Mouse (Mus musculus) intestine, embryonic 14.5 days (tissue): ENCODE results near the gene Olfr24. TPM values are rescaled to one million over a fixed set of nuclear protein-coding genes. Genes with fewer than 3 reads are reported as not detected.
"Not testable (repeated sequence)": the region's sequence is repeated elsewhere in the genome, so short reads cannot be mapped to it uniquely, and the experiment has no call there.

Experiments used
- ATAC-seq: fragments of 200-750 bp; cut with Nextera tagmentation; replicated peaks from 2 replicates; pipeline ENCODE4 v1.8.0; 2017; ENCODE audit warnings: low read depth, moderate number of reproducible peaks, moderate TSS enrichment, moderate library complexity; ENCODE audit not compliant: low FRiP score, low TSS enrichment
- DNase-seq: peaks from one replicate; pipeline ENCODE4 v3.0.0-alpha.2; 2018; ENCODE audit warnings: low spot score
- H3K27ac ChIP-seq: fragments of 300-500 bp; sonication (generic); 2 replicates; pipeline ENCODE4 v1.5.1; 2014; ENCODE audit warnings: low read depth, mild to moderate bottlenecking, control low read depth
- H3K27me3 ChIP-seq: fragments of 300-500 bp; sonication (generic); replicated peaks from 2 replicates; pipeline ENCODE4 v1.6.1; 2014; ENCODE audit warnings: low read length, control low read depth; ENCODE audit not compliant: control insufficient read depth, insufficient read depth
- H3K36me3 ChIP-seq: fragments of 300-500 bp; sonication (generic); 2 replicates; pipeline ENCODE4 v1.6.1; 2014; ENCODE audit warnings: low read length, control low read depth; ENCODE audit not compliant: control insufficient read depth, insufficient read depth
- H3K4me1 ChIP-seq: fragments of 300-500 bp; sonication (generic); replicated peaks from 2 replicates; pipeline ENCODE4 v1.6.1; 2014; ENCODE audit warnings: low read length, control low read depth, mixed read lengths; ENCODE audit not compliant: control insufficient read depth, insufficient read depth
- H3K4me2 ChIP-seq: fragments of 300-500 bp; sonication (generic); 2 replicates; pipeline ENCODE4 v1.6.1; 2014; ENCODE audit warnings: low read length
- H3K4me3 ChIP-seq: fragments of 300-500 bp; sonication (generic); 2 replicates; pipeline ENCODE4 v1.5.1; 2014; ENCODE audit warnings: low read depth, low read length, control low read depth, mixed read lengths
- H3K9ac ChIP-seq: fragments of 300-500 bp; sonication (generic); 2 replicates; pipeline ENCODE4 v1.6.1; 2014; ENCODE audit warnings: mild to moderate bottlenecking, low read length
- H3K9me3 ChIP-seq: fragments of 300-500 bp; sonication (generic); 2 replicates; pipeline ENCODE4 v1.6.1; 2016; ENCODE audit warnings: low read length, control low read depth; ENCODE audit not compliant: control insufficient read depth
- WGBS: fragments of 180-500 bp; shearing (Covaris S2); extraction: QIAGEN DNeasy Blood & Tissue Kit; methylation state at CpG from one replicate; pipeline ENCODE4 v1.1.7; 2014; 5-methylcytosine and 5-hydroxymethylcytosine counted together
- polyA plus RNA-seq: library from polyadenylated mRNA; unstranded; fragments of >200 nt; fragmentation: Nextera tagmentation; extraction: Ambion mirVana; gene quantifications from 2 replicates; pipeline ENCODE4 v1.2.1, GENCODE M21; 2014

Gene Olfr24
- not detected in 2 replicates for polyA plus RNA-seq

GRCm38 (mm10) chr9:18763896-18764295 is at the start of gene Olfr24:
Olfr24 (minus strand) TSS chr9:18763996.
- no peaks in the 10 kb centered on the region for H3K27me3 ChIP-seq
- H3K4me3 ChIP-seq: no peak within 1 kb of the TSS
- H3K36me3 ChIP-seq: no peaks in the 10 kb centered on the region
- no peaks in the 10 kb centered on the region for H3K9me3 ChIP-seq
- DNase-seq (no peak), ATAC-seq (no peak)
- no peaks in the 10 kb centered on the region for H3K4me1 ChIP-seq
- H3K4me2 ChIP-seq: no peak within 1 kb of the TSS
- H3K27ac ChIP-seq: no peak within 1 kb of the TSS
- H3K9ac ChIP-seq: no peak within 1 kb of the TSS

GRCm38 (mm10) chr9:18785316-18785715 is 21.5 kb upstream of the Olfr24 start:
- no peaks in the 10 kb centered on the region for H3K36me3 ChIP-seq
- no peaks in the 10 kb centered on the region for H3K9me3 ChIP-seq
- no peak overlapping the region for H3K4me3 ChIP-seq
- H3K27me3 ChIP-seq: no peaks in the 10 kb centered on the region
- H3K4me1 ChIP-seq: no peaks in the 10 kb centered on the region
- ATAC-seq: no peak
- WGBS: 62% methylated on average over 7 of the region's 7 CpGs
- no peak overlapping the region for H3K27ac ChIP-seq
- no peak overlapping the region for H3K9ac ChIP-seq
- DNase-seq: no peak
- H3K4me2 ChIP-seq: no peak overlapping the region

- H3K4me1 ChIP-seq: no peaks in the 10 kb centered on the region
- H3K36me3 ChIP-seq: no peaks in the 10 kb centered on the region
- H3K27me3 ChIP-seq: no peaks in the 10 kb centered on the region
- H3K4me2 ChIP-seq: no peak overlapping the region
- no peak overlapping the region for H3K27ac ChIP-seq
- H3K9me3 ChIP-seq: no peaks in the 10 kb centered on the region
- 68% methylated on average over 24 of the region's 24 CpGs for WGBS
- H3K9ac ChIP-seq: no peak overlapping the region
- no peak overlapping the region for H3K4me3 ChIP-seq
- DNase-seq (no peak), ATAC-seq (no peak)
Measured at GRCm38 (mm10) chr9:18779476-18779875, 15.7 kb upstream of the Olfr24 start.

- Histone ChIP-seq H3K27ac (no peak overlapping the region), H3K9ac (no peak overlapping the region), H3K4me2 (no peak overlapping the region), H3K27me3 (no peaks in the 10 kb centered on the region), H3K9me3 (no peaks in the 10 kb centered on the region), H3K4me3 (no peak overlapping the region), H3K36me3 (no peaks in the 10 kb centered on the region), H3K4me1 (no peaks in the 10 kb centered on the region)
- 56% methylated on average over 1 of the region's 1 CpGs for WGBS
- ATAC-seq (no peak), DNase-seq (no peak)
Measured at GRCm38 (mm10) chr9:18778981-18779380, 15.2 kb upstream of the Olfr24 start.

- Histone ChIP-seq H3K4me3 (no peak overlapping the region), H3K36me3 (no peaks in the 10 kb centered on the region), H3K4me1 (no peaks in the 10 kb centered on the region), H3K9ac (no peak overlapping the region), H3K4me2 (no peak overlapping the region), H3K27ac (no peak overlapping the region), H3K27me3 (no peaks in the 10 kb centered on the region), H3K9me3 (no peaks in the 10 kb centered on the region)
- DNase-seq (no peak), ATAC-seq (no peak)
- WGBS: 63% methylated on average over 1 of the region's 1 CpGs
Measured at GRCm38 (mm10) chr9:18755595-18755994, 8.2 kb downstream of the Olfr24 start.

- no peaks in the 10 kb centered on the region for H3K36me3 ChIP-seq
- H3K9ac ChIP-seq: no peak overlapping the region
- H3K4me3 ChIP-seq: no peak overlapping the region
- 25% methylated on average over 5 of the region's 5 CpGs for WGBS
- no peaks in the 10 kb centered on the region for H3K27me3 ChIP-seq
- H3K4me1 ChIP-seq: no peaks in the 10 kb centered on the region
- no peak overlapping the region for H3K4me2 ChIP-seq
- H3K27ac ChIP-seq: no peak overlapping the region
- H3K9me3 ChIP-seq: no peaks in the 10 kb centered on the region
- ATAC-seq (0 out of 2 replicates have a peak, but pooled peaks have one; percentile 32), DNase-seq (no peak)
Measured at GRCm38 (mm10) chr9:18744639-18745038, 19.2 kb downstream of the Olfr24 start.

GRCm38 (mm10) chr9:18734177-18734576 is 29.6 kb downstream of the Olfr24 start:
- H3K9ac ChIP-seq, H3K4me2 ChIP-seq, H3K9me3 ChIP-seq, DNase-seq, ATAC-seq, H3K27me3 ChIP-seq, H3K27ac ChIP-seq, H3K4me3 ChIP-seq, H3K4me1 ChIP-seq, H3K36me3 ChIP-seq: not testable (repeated sequence)
- 81% methylated on average over 2 of the region's 2 CpGs for WGBS

GRCm38 (mm10) chr9:18722712-18723099 is 41.1 kb downstream of the Olfr24 start:
- H3K4me3 ChIP-seq: no peak overlapping the region
- H3K27me3 ChIP-seq: no peaks in the 10 kb centered on the region
- no peaks in the 10 kb centered on the region for H3K36me3 ChIP-seq
- H3K27ac ChIP-seq: no peak overlapping the region
- no peak overlapping the region for H3K9ac ChIP-seq
- peaks cover 6% of the 10 kb centered on the region; the same call in 1 of the 2 replicates for H3K4me1 ChIP-seq
- H3K9me3 ChIP-seq: no peaks in the 10 kb centered on the region
- WGBS: 35% methylated on average over 4 of the region's 4 CpGs
- DNase-seq: no peak
- no peak for ATAC-seq
- no peak overlapping the region for H3K4me2 ChIP-seq

- peak overlapping the region; percentile 43 for H3K27ac ChIP-seq
Measured at GRCm38 (mm10) chr9:18721931-18722711, 41.7 kb downstream of the Olfr24 start.

More at GRCm38 (mm10) chr9:18721931-18722711, 41.7 kb downstream of the Olfr24 start:
- Histone ChIP-seq H3K4me3 (no peak overlapping the region), H3K9me3 (no peaks in the 10 kb centered on the region), H3K4me1 (peaks cover 6% of the 10 kb centered on the region; the same call in 1 of the 2 replicates), H3K9ac (no peak overlapping the region), H3K27me3 (no peaks in the 10 kb centered on the region), H3K4me2 (no peak overlapping the region), H3K36me3 (no peaks in the 10 kb centered on the region)
- 15% methylated on average over 6 of the region's 6 CpGs for WGBS
- DNase-seq: no peak
- ATAC-seq: no peak
